Mouse (Mus musculus) myocyte (in vitro differentiated cells): ENCODE results near the gene Rps6kc1. TPM values are rescaled to one million over a fixed set of nuclear protein-coding genes. Genes with fewer than 3 reads are reported as not detected.

Source experiments
- H3K27me3 ChIP-seq: one replicate; pipeline ENCODE4 v1.6.1; 2011; ENCODE audit not compliant: control insufficient read depth, insufficient read depth, insufficient read length
- H3K36me3 ChIP-seq: one replicate; pipeline ENCODE4 v1.6.1; 2011; ENCODE audit not compliant: control insufficient read depth, insufficient read depth
- H3K4me2 ChIP-seq: one replicate; pipeline ENCODE4 v1.6.1; 2011; ENCODE audit warnings: low read depth, control low read depth
- H3K4me3 ChIP-seq: one replicate; pipeline ENCODE4 v1.5.1; 2011; ENCODE audit warnings: mild to moderate bottlenecking, control low read depth, moderate library complexity
- H3K79me2 ChIP-seq: one replicate; pipeline ENCODE4 v1.6.1; 2011; ENCODE audit not compliant: control insufficient read depth, insufficient read depth
- H3ac ChIP-seq: one replicate; pipeline ENCODE4 v1.6.1; 2011; ENCODE audit not compliant: control insufficient read depth, insufficient read length
- CEBPB ChIP-seq: IDR thresholded peaks from 2 replicates; pipeline ENCODE4 v1.6.1; 2011; ENCODE audit warnings: mild to moderate bottlenecking, moderate library complexity; ENCODE audit not compliant: poor library complexity, insufficient read depth, severe bottlenecking
- E2F4 ChIP-seq: IDR thresholded peaks from one replicate; pipeline ENCODE4 v1.6.1; 2011; ENCODE audit warnings: mild to moderate bottlenecking, control low read depth, moderate library complexity; ENCODE audit not compliant: insufficient read depth
- MAX ChIP-seq: IDR thresholded peaks from one replicate; pipeline ENCODE4 v1.6.1; 2011; ENCODE audit warnings: low read depth, mild to moderate bottlenecking, control low read depth
- MYOD1 ChIP-seq, 3 experiments: IDR thresholded peaks; one replicate each; pipeline ENCODE4 v1.6.1; 2011; ENCODE audit warnings: control low read depth in 2 of 3, low read depth in 2 of 3, mild to moderate bottlenecking in 2 of 3, moderate library complexity in 1 of 3; ENCODE audit not compliant: insufficient read length in 2 of 3, control insufficient read depth in 1 of 3
- MYOG ChIP-seq, 3 experiments: IDR thresholded peaks; one replicate each; pipeline ENCODE4 v1.6.1; 2011; ENCODE audit warnings: control low read depth in 2 of 3, low read depth in 2 of 3, mild to moderate bottlenecking in 2 of 3; ENCODE audit not compliant: insufficient read length in 2 of 3, control insufficient read depth in 1 of 3, insufficient read depth in 1 of 3
- POLR2A ChIP-seq: IDR thresholded peaks from one replicate; pipeline ENCODE4 v1.6.1; 2011; ENCODE audit warnings: low read depth, mild to moderate bottlenecking, control low read depth, moderate library complexity; ENCODE audit not compliant: insufficient read length
- POLR2AphosphoS2 ChIP-seq: IDR thresholded peaks from one replicate; pipeline ENCODE4 v1.6.1; 2011; ENCODE audit warnings: low read depth, control low read depth; ENCODE audit not compliant: insufficient read length
- REST ChIP-seq: IDR thresholded peaks from one replicate; pipeline ENCODE4 v1.6.1; 2011; ENCODE audit warnings: mild to moderate bottlenecking, control low read depth, moderate library complexity; ENCODE audit not compliant: insufficient read depth, insufficient read length
- SRF ChIP-seq: IDR thresholded peaks from one replicate; pipeline ENCODE4 v1.6.1; 2011; ENCODE audit warnings: low read depth; ENCODE audit not compliant: control insufficient read depth, insufficient read length
- TCF12 ChIP-seq: IDR thresholded peaks from one replicate; pipeline ENCODE4 v1.6.1; 2011; ENCODE audit warnings: mild to moderate bottlenecking, control low read depth; ENCODE audit not compliant: poor library complexity, insufficient read depth, severe bottlenecking
- TCF3 ChIP-seq: IDR thresholded peaks from one replicate; pipeline ENCODE4 v1.6.1; 2011; ENCODE audit warnings: low read depth, control low read depth; ENCODE audit not compliant: insufficient read length
- USF1 ChIP-seq: IDR thresholded peaks from one replicate; pipeline ENCODE4 v1.6.1; 2011; ENCODE audit warnings: low read depth, mild to moderate bottlenecking, control low read depth, moderate library complexity
- polyA plus RNA-seq: library from polyadenylated mRNA; unstranded; fragments of >200 nt; fragmentation: generic; extraction: Trizol; gene quantifications from one replicate; pipeline ENCODE4 v1.2.1, GENCODE M21; 2012; ENCODE audit warnings: missing spikeins

Rps6kc1 gene
- polyA plus RNA-seq, 1 experiment: 18.9 TPM

GRCm38 (mm10) chr1:190683060-190683459, 228.5 kb downstream of the Rps6kc1 start:
- H3K36me3 ChIP-seq: no peaks in the 10 kb centered on the region
- TF ChIP-seq SRF: no peak
- no peak for TF ChIP-seq TCF3
- no peak for TF ChIP-seq CEBPB
- TF ChIP-seq MYOG (IDR thresholded peaks at IDR 0.05; ENCODE audit: control insufficient read depth in 1 of 3, insufficient read depth in 1 of 3, insufficient read length in 2 of 3, low read depth in 2 of 3): no peak
- no peak for TF ChIP-seq REST
- no peak for TF ChIP-seq POLR2A
- no peak for TF ChIP-seq TCF12
- no peak for TF ChIP-seq POLR2AphosphoS2
- TF ChIP-seq MYOD1 (IDR thresholded peaks at IDR 0.05; ENCODE audit: control insufficient read depth in 1 of 3, insufficient read length in 2 of 3, low read depth in 2 of 3): no peak
- H3K4me3 ChIP-seq: no peak overlapping the region
- no peaks in the 10 kb centered on the region for H3K79me2 ChIP-seq
- H3K4me2 ChIP-seq: no peak overlapping the region
- H3ac ChIP-seq: no peak overlapping the region
- peaks cover 13% of the 10 kb centered on the region for H3K27me3 ChIP-seq

GRCm38 (mm10) chr1:190682021-190682926, 229.3 kb downstream of the Rps6kc1 start:
- Histone ChIP-seq H3K79me2 (no peaks in the 10 kb centered on the region), H3K4me3 (no peak overlapping the region), H3ac (no peak overlapping the region), H3K4me2 (no peak overlapping the region), H3K36me3 (no peaks in the 10 kb centered on the region), H3K27me3 (peaks cover 13% of the 10 kb centered on the region)
- TF ChIP-seq POLR2A: no peak

- TF ChIP-seq USF1 (no peak), SRF (no peak)
- no peaks in the 10 kb centered on the region for H3K36me3 ChIP-seq
- no peaks in the 10 kb centered on the region for H3K27me3 ChIP-seq
- H3ac ChIP-seq: no peak overlapping the region
- no peaks in the 10 kb centered on the region for H3K79me2 ChIP-seq
- no peak overlapping the region for H3K4me3 ChIP-seq
- H3K4me2 ChIP-seq: no peak overlapping the region
Observed at GRCm38 (mm10) chr1:190675455-190675854, 236.1 kb downstream of the Rps6kc1 start.

- Histone ChIP-seq H3ac (no peak overlapping the region), H3K36me3 (no peaks in the 10 kb centered on the region), H3K4me2 (no peak overlapping the region), H3K79me2 (no peaks in the 10 kb centered on the region), H3K27me3 (no peaks in the 10 kb centered on the region), H3K4me3 (no peak overlapping the region)
- no peak for TF ChIP-seq MAX
- TF ChIP-seq POLR2A: no peak
- TF ChIP-seq TCF12: no peak
- TF ChIP-seq CEBPB: no peak
- no peak for TF ChIP-seq REST
- TF ChIP-seq MYOG (IDR thresholded peaks at IDR 0.05; ENCODE audit: control insufficient read depth in 1 of 3, insufficient read depth in 1 of 3, insufficient read length in 2 of 3, low read depth in 2 of 3): no peak
- no peak for TF ChIP-seq MYOD1 (IDR thresholded peaks at IDR 0.05; ENCODE audit: control insufficient read depth in 1 of 3, insufficient read length in 2 of 3, low read depth in 2 of 3)
- TF ChIP-seq TCF3: no peak
- no peak for TF ChIP-seq SRF
- no peak for TF ChIP-seq USF1
- TF ChIP-seq E2F4: no peak
Observed at GRCm38 (mm10) chr1:190669099-190669498, 242.5 kb downstream of the Rps6kc1 start.

- TF ChIP-seq POLR2A (no peak), TCF12 (no peak), MAX (no peak), CEBPB (no peak), MYOD1 (IDR thresholded peaks at IDR 0.05; ENCODE audit: control insufficient read depth in 1 of 3, insufficient read length in 2 of 3, low read depth in 2 of 3) (no peak), SRF (no peak), MYOG (IDR thresholded peaks at IDR 0.05; ENCODE audit: control insufficient read depth in 1 of 3, insufficient read depth in 1 of 3, insufficient read length in 2 of 3, low read depth in 2 of 3) (no peak), TCF3 (no peak), USF1 (no peak), E2F4 (no peak), REST (no peak), POLR2AphosphoS2 (no peak)
- Histone ChIP-seq H3ac (no peak overlapping the region), H3K27me3 (no peaks in the 10 kb centered on the region), H3K4me3 (no peak overlapping the region), H3K4me2 (no peak overlapping the region), H3K79me2 (no peaks in the 10 kb centered on the region), H3K36me3 (no peaks in the 10 kb centered on the region)
Observed at GRCm38 (mm10) chr1:190667821-190668220, 243.7 kb downstream of the Rps6kc1 start.
